Mouse (Mus musculus) bone marrow macrophage, adult 2 months (primary cell): Measurements from ENCODE around the gene Gpx6. TPM values are rescaled to one million over a fixed set of nuclear protein-coding genes. Genes with fewer than 3 reads are reported as not detected.

ENCODE experiments used
- H3K27ac ChIP-seq: 2 replicates; pipeline ENCODE4 v1.5.1; 2012; ENCODE audit warnings: low read depth, low read length; ENCODE audit not compliant: insufficient read depth
- H3K4me1 ChIP-seq: 2 replicates; pipeline ENCODE4 v1.6.1; 2012; ENCODE audit warnings: low read length; ENCODE audit not compliant: control insufficient read depth, insufficient read depth
- H3K4me3 ChIP-seq: 2 replicates; pipeline ENCODE4 v1.5.1; 2012; ENCODE audit warnings: mild to moderate bottlenecking, low read length, moderate library complexity; ENCODE audit not compliant: insufficient read depth
- CTCF ChIP-seq: IDR thresholded peaks from 2 replicates; pipeline ENCODE4 v1.5.1; 2012; ENCODE audit warnings: low read depth, mild to moderate bottlenecking, low read length, moderate library complexity
- POLR2A ChIP-seq: IDR thresholded peaks from 2 replicates; pipeline ENCODE4 v1.6.1; 2012; ENCODE audit warnings: mild to moderate bottlenecking, low read depth, low read length, borderline replicate concordance
- polyA plus RNA-seq: library from polyadenylated mRNA; stranded (reverse); fragments of >200 nt; gene quantifications from 2 replicates; pipeline ENCODE4 v1.2.4, GENCODE M21; 2012; ENCODE audit not compliant: missing spikeins, insufficient read depth, insufficient read length

The Gpx6 gene
- polyA plus RNA-seq, 1 experiment, result not detected

- H3K4me3 ChIP-seq, result peak overlapping the region; percentile 54
- no peak overlapping the region for H3K27ac ChIP-seq
- TF ChIP-seq CTCF, result no peak
- no peak for TF ChIP-seq POLR2A
- H3K4me1 ChIP-seq, result no peaks in the 10 kb centered on the region; the same call in 1 of the 2 replicates
Measured at GRCm38 (mm10) chr13:21279076-21279475, 32.8 kb upstream of the Gpx6 start.

GRCm38 (mm10) chr13:21279559-21279958 lies 32.4 kb upstream of the Gpx6 start:
- Histone ChIP-seq H3K27ac (no peak overlapping the region), H3K4me3 (peak overlapping the region; percentile 54), H3K4me1 (no peaks in the 10 kb centered on the region; the same call in 1 of the 2 replicates)
- TF ChIP-seq CTCF (no peak), POLR2A (no peak)

GRCm38 (mm10) chr13:21292631-21293030 lies 19.3 kb upstream of the Gpx6 start, which contains the start of gene Gpx5:
Gene Gpx5 (minus strand): TSS chr13:21292731.
- H3K27ac ChIP-seq, result no peak within 1 kb of the TSS
- TF ChIP-seq POLR2A, result no peak
- no peak within 1 kb of the TSS for H3K4me3 ChIP-seq
- no peaks in the 10 kb centered on the region for H3K4me1 ChIP-seq

- Histone ChIP-seq H3K4me1 (no peaks in the 10 kb centered on the region), H3K27ac (no peak overlapping the region), H3K4me3 (no peak overlapping the region)
- TF ChIP-seq CTCF (no peak), POLR2A (no peak)
Measured at GRCm38 (mm10) chr13:21298557-21298956, 13.4 kb upstream of the Gpx6 start.

GRCm38 (mm10) chr13:21304483-21305066 lies 7.3 kb upstream of the Gpx6 start:
- Histone ChIP-seq H3K4me3 (no peak overlapping the region), H3K4me1 (no peaks in the 10 kb centered on the region), H3K27ac (no peak overlapping the region)
- TF ChIP-seq CTCF, result no peak
- no peak for TF ChIP-seq POLR2A

GRCm38 (mm10) chr13:21309788-21310187 lies 2.1 kb upstream of the Gpx6 start:
- TF ChIP-seq CTCF (no peak), POLR2A (no peak)
- Histone ChIP-seq H3K4me1 (no peaks in the 10 kb centered on the region), H3K4me3 (no peak overlapping the region), H3K27ac (no peak overlapping the region)

GRCm38 (mm10) chr13:21312854-21313253 lies 929 bp downstream of the Gpx6 start:
- no peak overlapping the region for H3K4me3 ChIP-seq

GRCm38 (mm10) chr13:21313903-21314302 lies 2.0 kb downstream of the Gpx6 start:
- Histone ChIP-seq H3K4me3 (no peak overlapping the region), H3K27ac (no peak overlapping the region), H3K4me1 (no peaks in the 10 kb centered on the region)
- no peak for TF ChIP-seq POLR2A
- no peak for TF ChIP-seq CTCF

More at GRCm38 (mm10) chr13:21312854-21313253, 929 bp downstream of the Gpx6 start:
- no peak overlapping the region for H3K27ac ChIP-seq
- TF ChIP-seq POLR2A, result no peak
- no peak for TF ChIP-seq CTCF
- H3K4me1 ChIP-seq, result no peaks in the 10 kb centered on the region

- TF ChIP-seq CTCF (no peak), POLR2A (no peak)
- Histone ChIP-seq H3K4me1 (0 out of 2 replicates have a peak, but pooled peaks cover 3% of the 10 kb centered on the region), H3K27ac (no peak overlapping the region), H3K4me3 (no peak overlapping the region)
Measured at GRCm38 (mm10) chr13:21320262-21320661, 8.3 kb downstream of the Gpx6 start.

- Histone ChIP-seq H3K4me3 (peak overlapping the region; percentile 34), H3K27ac (no peak overlapping the region), H3K4me1 (0 out of 2 replicates have a peak, but pooled peaks cover 3% of the 10 kb centered on the region)
- TF ChIP-seq CTCF (no peak), POLR2A (no peak)
Measured at GRCm38 (mm10) chr13:21321890-21322494, 10.1 kb downstream of the Gpx6 start.
